Mouse (Mus musculus) MEL (cell line): ENCODE measurements at regions not wholly inside any gene's neighbourhood (a gene's known extent, or its start where the extent isn't known, plus 50 kb on each side); places are given as distances from the start of the nearest gene placed in this dataset.

Source experiments
- DNase-seq: peaks from one replicate; pipeline ENCODE4 v3.0.0; 2011; ENCODE audit warnings: low read depth, low spot score
- H3K27ac ChIP-seq: 2 replicates; pipeline ENCODE4 v1.5.1; 2012; ENCODE audit warnings: low read depth, mild to moderate bottlenecking, control low read depth, low read length, moderate library complexity; ENCODE audit not compliant: control insufficient read depth
- H3K27me3 ChIP-seq, 2 experiments: fragments of 150-350 bp in 1 of 2; sonication (generic) in 1 of 2; 2 replicates each; pipeline ENCODE4 v1.6.1; 2012; ENCODE audit warnings: low read length in 2 of 2, mild to moderate bottlenecking in 2 of 2, improper control_type of control experiment in 1 of 2, moderate library complexity in 1 of 2; ENCODE audit not compliant: insufficient read depth in 2 of 2, control insufficient read depth in 1 of 2
- H3K36me3 ChIP-seq, 2 experiments: 2 replicates each; pipeline ENCODE4 v1.6.1; 2012 to 2014; ENCODE audit warnings: low read length in 2 of 2, improper control_type of control experiment in 1 of 2, inconsistent platforms in 1 of 2, mild to moderate bottlenecking in 1 of 2; ENCODE audit not compliant: insufficient read depth in 2 of 2, control insufficient read depth in 1 of 2
- H3K4me1 ChIP-seq, 2 experiments: fragments of 150-350 bp in 1 of 2; sonication (generic) in 1 of 2; 2 replicates each; pipeline ENCODE4 v1.6.1; 2012; ENCODE audit warnings: low read length in 2 of 2, improper control_type of control experiment in 1 of 2, mild to moderate bottlenecking in 1 of 2; ENCODE audit not compliant: insufficient read depth in 2 of 2, control insufficient read depth in 1 of 2
- H3K4me3 ChIP-seq, 2 experiments: fragments of 150-350 bp in 1 of 2; sonication (generic) in 1 of 2; 2 replicates each; pipeline ENCODE4 v1.5.1; 2012; ENCODE audit warnings: low read depth in 2 of 2, low read length in 2 of 2, mild to moderate bottlenecking in 2 of 2, moderate library complexity in 2 of 2, control low read depth in 1 of 2, improper control_type of control experiment in 1 of 2; ENCODE audit not compliant: control insufficient read depth in 1 of 2, insufficient read depth in 1 of 2
- H3K79me2 ChIP-seq: 2 replicates; pipeline ENCODE4 v1.6.1; 2012; ENCODE audit warnings: mild to moderate bottlenecking, low read length, moderate library complexity; ENCODE audit not compliant: control insufficient read depth, poor library complexity, insufficient read depth
- H3K9ac ChIP-seq: 2 replicates; pipeline ENCODE4 v1.6.1; 2012; ENCODE audit warnings: low read depth, mild to moderate bottlenecking, control low read depth, low read length, moderate library complexity; ENCODE audit not compliant: control insufficient read depth, poor library complexity, severe bottlenecking
- H3K9me3 ChIP-seq: fragments of 150-350 bp; sonication (generic); replicated peaks from 2 replicates; pipeline ENCODE4 v1.6.1; 2012; ENCODE audit warnings: mild to moderate bottlenecking, low read length, improper control_type of control experiment, moderate library complexity; ENCODE audit not compliant: insufficient read depth
- BHLHE40 ChIP-seq: IDR thresholded peaks from 2 replicates; pipeline ENCODE4 v1.6.1; 2012; ENCODE audit warnings: low read depth, mild to moderate bottlenecking, inconsistent platforms, low read length, improper control_type of control experiment, borderline replicate concordance
- CHD2 ChIP-seq: IDR thresholded peaks from 2 replicates; pipeline ENCODE4 v1.6.1; 2011; ENCODE audit warnings: low read length, improper control_type of control experiment
- CTCF ChIP-seq, 3 experiments: IDR thresholded peaks in 2 of 3; conservative IDR thresholded peaks in 1 of 3; 2 replicates each; pipeline ENCODE4 v1.5.1; 2011 to 2012; ENCODE audit warnings: low read length in 3 of 3, low read depth in 2 of 3, mild to moderate bottlenecking in 2 of 3, improper control_type of control experiment in 1 of 3, inconsistent platforms in 1 of 3, mixed read lengths in 1 of 3, moderate library complexity in 1 of 3; ENCODE audit not compliant: control insufficient read depth in 1 of 3, insufficient read depth in 1 of 3, poor library complexity in 1 of 3, severe bottlenecking in 1 of 3
- EP300 ChIP-seq, 2 experiments: IDR thresholded peaks; 2 replicates each; pipeline ENCODE4 v1.6.1; 2011; ENCODE audit warnings: improper control_type of control experiment in 2 of 2, low read length in 2 of 2, low read depth in 1 of 2, mild to moderate bottlenecking in 1 of 2
- GABPA ChIP-seq: IDR thresholded peaks from 2 replicates; pipeline ENCODE4 v1.6.1; 2012; ENCODE audit warnings: low read depth, mild to moderate bottlenecking, inconsistent platforms, low read length, improper control_type of control experiment, moderate library complexity
- GATA1 ChIP-seq: IDR thresholded peaks from 2 replicates; pipeline ENCODE4 v1.6.1; 2011; ENCODE audit warnings: low read depth, low read length, improper control_type of control experiment
- MAX ChIP-seq: IDR thresholded peaks from 2 replicates; pipeline ENCODE4 v1.6.1; 2011; ENCODE audit warnings: low read length, improper control_type of control experiment
- MAZ ChIP-seq: IDR thresholded peaks from 2 replicates; pipeline ENCODE4 v1.6.1; 2012; ENCODE audit warnings: low read depth, mild to moderate bottlenecking, inconsistent platforms, low read length, improper control_type of control experiment
- MEF2A ChIP-seq: IDR thresholded peaks from 2 replicates; pipeline ENCODE4 v1.6.1; 2014; ENCODE audit warnings: low read depth, mild to moderate bottlenecking, inconsistent platforms, low read length, improper control_type of control experiment; ENCODE audit not compliant: poor library complexity, insufficient replicate concordance, severe bottlenecking; ENCODE audit errors: extremely low read depth
- MXI1 ChIP-seq: IDR thresholded peaks from 2 replicates; pipeline ENCODE4 v1.6.1; 2011; ENCODE audit warnings: mild to moderate bottlenecking, low read depth, low read length, improper control_type of control experiment
- MYB ChIP-seq: IDR thresholded peaks from 2 replicates; pipeline ENCODE4 v1.6.1; 2011; ENCODE audit warnings: mild to moderate bottlenecking, low read depth, low read length, improper control_type of control experiment
- MYC ChIP-seq: IDR thresholded peaks from 2 replicates; pipeline ENCODE4 v1.6.1; 2011; ENCODE audit warnings: low read depth, mild to moderate bottlenecking, low read length, improper control_type of control experiment, moderate library complexity
- NELFE ChIP-seq: IDR thresholded peaks from 2 replicates; pipeline ENCODE4 v1.6.1; 2011; ENCODE audit warnings: low read depth, low read length, improper control_type of control experiment
- POLR2A ChIP-seq, 2 experiments: IDR thresholded peaks; 2 replicates each; pipeline ENCODE4 v1.6.1; 2011 to 2012; ENCODE audit warnings: low read length in 2 of 2, mild to moderate bottlenecking in 2 of 2, control low read depth in 1 of 2, improper control_type of control experiment in 1 of 2, low read depth in 1 of 2, moderate library complexity in 1 of 2; ENCODE audit not compliant: control insufficient read depth in 1 of 2, insufficient read depth in 1 of 2, poor library complexity in 1 of 2
- POLR2AphosphoS2 ChIP-seq: IDR thresholded peaks from 2 replicates; pipeline ENCODE4 v1.6.1; 2011; ENCODE audit warnings: low read length, improper control_type of control experiment
- POLR2AphosphoS5 ChIP-seq: IDR thresholded peaks from 2 replicates; pipeline ENCODE4 v1.6.1; 2012; ENCODE audit warnings: low read depth, borderline replicate concordance, mild to moderate bottlenecking, inconsistent platforms, low read length, moderate library complexity, mixed read lengths
- RAD21 ChIP-seq: IDR thresholded peaks from 2 replicates; pipeline ENCODE4 v1.6.1; 2011; ENCODE audit warnings: mild to moderate bottlenecking, low read depth, low read length, improper control_type of control experiment
- RCOR1 ChIP-seq: IDR thresholded peaks from 2 replicates; pipeline ENCODE4 v1.6.1; 2012; ENCODE audit warnings: low read depth, mild to moderate bottlenecking, inconsistent platforms, low read length, improper control_type of control experiment
- TAL1 ChIP-seq: IDR thresholded peaks from 2 replicates; pipeline ENCODE4 v1.6.1; 2012; ENCODE audit warnings: mild to moderate bottlenecking, inconsistent platforms, low read length, moderate library complexity, mixed read lengths
- TBP ChIP-seq: IDR thresholded peaks from 2 replicates; pipeline ENCODE4 v1.8.0; 2011; ENCODE audit warnings: low read depth, low read length, improper control_type of control experiment
- USF1 ChIP-seq: IDR thresholded peaks from 2 replicates; pipeline ENCODE4 v1.6.1; 2014; ENCODE audit warnings: low read depth, mild to moderate bottlenecking, inconsistent platforms, low read length, improper control_type of control experiment, moderate library complexity
- USF2 ChIP-seq, 2 experiments: IDR thresholded peaks; 2 replicates each; pipeline ENCODE4 v1.6.1; 2011 to 2012; ENCODE audit warnings: improper control_type of control experiment in 2 of 2, low read length in 2 of 2, borderline replicate concordance in 1 of 2, inconsistent platforms in 1 of 2, low read depth in 1 of 2, mild to moderate bottlenecking in 1 of 2; ENCODE audit not compliant: insufficient read depth in 1 of 2
- ZMIZ1 ChIP-seq: IDR thresholded peaks from 2 replicates; pipeline ENCODE4 v1.6.1; 2012; ENCODE audit warnings: low read depth, mild to moderate bottlenecking, inconsistent platforms, low read length, improper control_type of control experiment, moderate library complexity

- Histone ChIP-seq H3K27ac (no peak overlapping the region), H3K4me1 (no peaks in the 10 kb centered on the region)
- TF ChIP-seq BHLHE40 (no peak), TBP (no peak), MAZ (no peak), GATA1 (no peak)
- TF ChIP-seq, all 39 proteins: peak for 0
- no peak overlapping the region for H3K9ac ChIP-seq
- no peak overlapping the region for H3K4me3 ChIP-seq
- no peaks in the 10 kb centered on the region for H3K79me2 ChIP-seq
- no peak for DNase-seq
- no peaks in the 10 kb centered on the region for H3K36me3 ChIP-seq
- no peaks in the 10 kb centered on the region for H3K27me3 ChIP-seq
- no peaks in the 10 kb centered on the region for H3K9me3 ChIP-seq
Observed at GRCm38 (mm10) chr1:24938303-24939263, 260.2 kb downstream of the Lmbrd1 start.

GRCm38 (mm10) chr1:24942757-24943296 lies 264.4 kb downstream of the Lmbrd1 start:
- H3K27me3 ChIP-seq: no peaks in the 10 kb centered on the region
- H3K4me1 ChIP-seq: no peaks in the 10 kb centered on the region
- no peaks in the 10 kb centered on the region for H3K79me2 ChIP-seq
- DNase-seq: no peak
- no peak overlapping the region for H3K27ac ChIP-seq
- H3K9ac ChIP-seq: no peak overlapping the region
- TF ChIP-seq POLR2AphosphoS2 (no peak), MAX (no peak), POLR2AphosphoS5 (no peak), CHD2 (no peak), TAL1 (no peak), MAZ (no peak), USF2 (IDR thresholded peaks at IDR 0.05; ENCODE audit: borderline replicate concordance in 1 of 2, insufficient read depth in 1 of 2, low read depth in 1 of 2, low read length in 2 of 2) (no peak), RAD21 (no peak)
- TF ChIP-seq, all 39 proteins: peak for 0
- Histone ChIP-seq H3K9me3 (no peaks in the 10 kb centered on the region), H3K36me3 (no peaks in the 10 kb centered on the region), H3K4me3 (no peak overlapping the region)

GRCm38 (mm10) chr1:24943451-24943850 lies 265.0 kb downstream of the Lmbrd1 start:
- Histone ChIP-seq H3K9ac (no peak overlapping the region), H3K27me3 (no peaks in the 10 kb centered on the region), H3K9me3 (no peaks in the 10 kb centered on the region), H3K36me3 (no peaks in the 10 kb centered on the region), H3K4me3 (no peak overlapping the region), H3K27ac (no peak overlapping the region), H3K4me1 (no peaks in the 10 kb centered on the region), H3K79me2 (no peaks in the 10 kb centered on the region)
- TF ChIP-seq MEF2A (no peak), CHD2 (no peak), POLR2AphosphoS5 (no peak), MYB (no peak), USF1 (no peak), ZMIZ1 (no peak), CTCF (IDR thresholded peaks at IDR 0.05 in 2 of 3, conservative IDR thresholded peaks at IDR 0.05 in 1 of 3; ENCODE audit: control insufficient read depth in 1 of 3, insufficient read depth in 1 of 3, low read depth in 2 of 3, low read length in 3 of 3, poor library complexity in 1 of 3, severe bottlenecking in 1 of 3) (no peak), MXI1 (no peak), MYC (no peak), MAZ (no peak), NELFE (no peak), EP300 (IDR thresholded peaks at IDR 0.05; ENCODE audit: low read depth in 1 of 2, low read length in 2 of 2) (no peak), GABPA (no peak), RAD21 (no peak), POLR2A (IDR thresholded peaks at IDR 0.05; ENCODE audit: control insufficient read depth in 1 of 2, insufficient read depth in 1 of 2, low read depth in 1 of 2, low read length in 2 of 2, poor library complexity in 1 of 2) (no peak), RCOR1 (no peak), POLR2AphosphoS2 (no peak), BHLHE40 (no peak)
- DNase-seq: no peak
